Mouse (Mus musculus) heart, postnatal 25 days (tissue): Measurements from ENCODE around the gene Gng8. TPM values are rescaled to one million over a fixed set of nuclear protein-coding genes. Genes with fewer than 3 reads are reported as not detected.
A peak's percentile ranks its signal among the peaks of the same experiment; 100 is the strongest.

Source experiments
- DNase-seq: peaks from one replicate; pipeline ENCODE4 v3.0.0; 2022; ENCODE audit warnings: low spot score
- intact Hi-C: fragments of 180-260 bp; cut with DNase I; formaldehyde crosslinking; loops from one replicate; pipeline ENCODE4 v1.15.1; 2025
- total RNA-seq, 2 experiments: library from RNA; stranded (reverse); gene quantifications; 2 replicates each; pipeline ENCODE4 v1.2.3; 2021

Gng8 gene
- total RNA-seq, 2 experiments from 2014 or later: 0.45 to 0.86 TPM

GRCm38 (mm10) chr7:16904120-16904675, 12.6 kb downstream of the Gng8 start:
- DNase-seq: no peak
- intact Hi-C loops: no loop called here

GRCm38 (mm10) chr7:16905491-16906021, 14.0 kb downstream of the Gng8 start:
- DNase-seq: peak; percentile 55
- intact Hi-C loops: no loop called here

- intact Hi-C loops: no loop called here
- peak; percentile 74 for DNase-seq
Observed at GRCm38 (mm10) chr7:16906281-16906680, 14.7 kb downstream of the Gng8 start, which contains the start of gene Ptgir. Ptgir (plus strand) TSS chr7:16906490.

DNA sequence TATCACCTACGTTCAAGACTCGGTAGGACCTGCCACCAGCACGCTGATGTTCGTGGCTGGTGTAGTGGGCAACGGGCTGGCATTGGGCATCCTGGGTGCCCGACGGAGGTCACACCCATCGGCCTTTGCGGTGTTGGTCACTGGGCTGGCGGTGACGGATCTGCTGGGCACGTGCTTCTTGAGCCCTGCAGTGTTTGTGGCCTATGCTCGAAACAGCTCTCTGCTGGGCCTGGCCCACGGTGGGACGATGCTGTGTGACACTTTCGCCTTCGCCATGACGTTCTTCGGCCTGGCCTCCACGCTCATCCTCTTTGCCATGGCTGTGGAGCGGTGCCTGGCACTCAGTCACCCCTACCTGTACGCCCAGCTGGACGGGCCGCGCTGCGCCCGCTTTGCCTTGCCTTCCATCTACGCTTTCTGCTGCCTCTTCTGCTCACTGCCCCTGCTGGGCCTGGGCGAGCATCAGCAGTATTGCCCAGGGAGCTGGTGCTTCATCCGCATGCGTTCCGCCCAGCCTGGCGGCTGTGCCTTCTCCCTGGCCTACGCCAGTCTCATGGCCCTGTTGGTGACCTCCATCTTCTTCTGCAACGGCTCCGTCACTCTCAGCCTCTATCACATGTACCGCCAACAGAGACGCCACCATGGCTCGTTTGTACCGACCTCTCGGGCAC, 15.4 kb downstream of the Gng8 start:
- no peak for DNase-seq
- intact Hi-C loops: no loop called here

DNA sequence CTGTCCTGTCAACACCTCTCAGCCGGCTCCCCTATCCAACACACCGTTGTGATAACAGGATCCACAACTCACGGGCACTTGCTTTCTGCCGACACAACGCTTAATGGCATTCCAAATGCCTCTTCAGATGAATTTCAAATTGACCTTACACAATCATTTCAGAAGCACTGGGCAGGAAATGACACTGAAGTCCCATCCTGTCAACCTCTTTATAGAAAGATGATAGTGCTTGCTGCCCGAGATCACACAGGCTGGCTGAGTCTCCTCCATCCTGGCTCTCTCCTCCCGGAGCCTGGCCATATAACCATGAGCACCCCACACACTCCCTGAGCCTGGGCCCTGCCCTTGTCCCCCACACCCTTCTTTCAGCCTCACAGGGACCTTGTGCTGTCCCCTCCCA, 16.3 kb downstream of the Gng8 start:
- intact Hi-C loops: no loop called here
- DNase-seq: no peak

DNA sequence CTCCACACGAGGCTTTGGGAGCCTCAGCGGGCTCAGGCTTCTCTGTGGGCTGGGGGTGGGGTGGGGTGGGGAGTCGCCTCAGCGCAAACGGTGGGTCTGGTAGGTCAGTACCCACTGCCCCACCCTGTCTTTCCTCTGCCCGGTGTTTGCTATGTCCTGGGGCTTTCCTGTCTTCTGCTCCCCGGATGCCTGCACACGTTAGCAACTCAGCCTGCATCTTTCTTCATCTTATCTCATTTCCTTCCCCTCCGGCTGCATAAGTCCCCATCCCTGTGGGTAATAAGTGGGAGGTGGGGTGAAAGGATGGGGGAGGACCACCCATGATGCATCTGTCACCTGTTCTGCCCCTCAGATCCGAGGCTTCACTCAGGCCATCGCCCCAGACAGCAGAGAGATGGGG, 16.8 kb downstream of the Gng8 start:
- DNase-seq: no peak
- intact Hi-C loops: no loop called here

DNA sequence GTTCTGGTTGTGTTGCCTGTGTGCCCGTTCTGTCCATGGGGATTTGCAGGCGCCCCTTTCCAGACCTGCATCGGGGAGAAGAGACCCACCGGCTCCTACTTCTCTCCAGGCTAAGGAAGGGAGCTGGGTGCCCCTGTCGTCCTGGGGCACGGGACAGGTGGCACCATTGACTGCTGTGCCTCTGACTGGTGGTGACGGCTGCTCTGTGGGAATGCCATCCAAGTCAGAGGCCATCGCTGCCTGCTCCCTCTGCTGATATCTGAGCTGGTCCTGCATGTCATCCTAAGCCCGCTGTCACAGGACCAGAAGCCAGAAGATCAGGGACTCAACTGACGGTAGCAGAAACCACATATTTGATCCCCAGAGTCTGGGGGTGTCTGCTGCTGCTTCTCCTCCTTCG, 17.3 kb downstream of the Gng8 start:
- intact Hi-C loops: no loop called here
- no peak for DNase-seq

- DNase-seq: no peak
- intact Hi-C loops: no loop called here
Observed at GRCm38 (mm10) chr7:16909909-16910308, 18.3 kb downstream of the Gng8 start.

- no peak for DNase-seq
- intact Hi-C loops: loop anchor here (1.0 kb wide), 1 partner anchor 17 kb away; no protein-coding TSS in a partner anchor
Observed at GRCm38 (mm10) chr7:16911904-16912303, 20.3 kb downstream of the Gng8 start.

GRCm38 (mm10) chr7:16912360-16912759, 20.8 kb downstream of the Gng8 start:
- intact Hi-C loops: loop anchor here (1.0 kb wide), 1 partner anchor 17 kb away; no protein-coding TSS in a partner anchor
- DNase-seq: peak; percentile 60

- no peak for DNase-seq
Observed at GRCm38 (mm10) chr7:16913806-16914452, 22.3 kb downstream of the Gng8 start.

DNA sequence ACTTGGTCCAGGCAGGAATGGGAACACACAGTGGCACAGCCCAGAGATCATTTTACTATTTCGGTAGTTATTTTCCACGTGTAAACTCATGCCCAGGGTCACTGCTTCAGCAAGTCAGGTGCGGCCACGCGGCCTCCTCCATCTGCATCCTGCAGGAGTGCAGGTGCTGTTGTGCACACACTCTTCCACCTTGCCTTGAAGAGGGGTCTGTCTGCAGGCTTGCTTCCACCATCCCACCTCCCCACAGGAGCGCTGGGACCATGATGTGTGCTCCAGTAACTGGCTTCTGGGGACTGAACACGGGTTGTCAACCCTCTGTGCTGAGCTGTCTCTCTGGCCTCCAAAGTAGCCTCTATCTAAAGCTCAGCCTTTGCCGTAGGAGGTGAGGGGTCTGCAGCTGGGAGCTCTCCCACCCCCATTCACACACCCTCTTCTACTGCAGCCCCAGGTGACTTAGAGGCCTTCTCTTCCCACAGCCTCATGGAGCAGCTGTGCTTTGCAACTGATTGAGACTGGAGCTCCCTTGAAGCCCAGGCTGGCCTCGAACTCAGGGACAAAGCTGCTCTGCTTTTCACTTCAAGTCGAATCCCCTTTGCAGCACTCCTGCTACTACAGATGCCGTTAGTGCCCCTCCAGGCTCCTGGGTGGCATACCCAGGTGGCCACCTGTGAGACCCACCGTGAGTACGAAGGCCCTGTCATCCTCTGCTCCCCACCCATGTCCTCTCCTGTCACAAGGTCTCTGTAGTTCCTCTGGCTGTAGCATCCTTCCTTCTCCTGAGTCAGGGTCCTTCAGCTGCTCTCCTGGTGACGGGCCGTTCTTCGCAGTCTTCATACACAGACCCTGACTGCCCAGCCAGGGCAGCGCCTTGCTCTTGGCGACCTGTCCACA, 23.1 kb downstream of the Gng8 start:
- no peak for DNase-seq
- intact Hi-C loops: loop anchor here (2.0 kb wide), 1 partner anchor 42 kb away; no protein-coding TSS in a partner anchor

More at GRCm38 (mm10) chr7:16913806-16914452, 22.3 kb downstream of the Gng8 start:
- intact Hi-C loops: loop anchor here (2.0 kb wide), 1 partner anchor 41 kb away; no protein-coding TSS in a partner anchor

- intact Hi-C loops: loop anchor here (2.0 kb wide), 1 partner anchor 43 kb away; no protein-coding TSS in a partner anchor
- no peak for DNase-seq
Observed at GRCm38 (mm10) chr7:16915461-16916340, 24.1 kb downstream of the Gng8 start.

DNA sequence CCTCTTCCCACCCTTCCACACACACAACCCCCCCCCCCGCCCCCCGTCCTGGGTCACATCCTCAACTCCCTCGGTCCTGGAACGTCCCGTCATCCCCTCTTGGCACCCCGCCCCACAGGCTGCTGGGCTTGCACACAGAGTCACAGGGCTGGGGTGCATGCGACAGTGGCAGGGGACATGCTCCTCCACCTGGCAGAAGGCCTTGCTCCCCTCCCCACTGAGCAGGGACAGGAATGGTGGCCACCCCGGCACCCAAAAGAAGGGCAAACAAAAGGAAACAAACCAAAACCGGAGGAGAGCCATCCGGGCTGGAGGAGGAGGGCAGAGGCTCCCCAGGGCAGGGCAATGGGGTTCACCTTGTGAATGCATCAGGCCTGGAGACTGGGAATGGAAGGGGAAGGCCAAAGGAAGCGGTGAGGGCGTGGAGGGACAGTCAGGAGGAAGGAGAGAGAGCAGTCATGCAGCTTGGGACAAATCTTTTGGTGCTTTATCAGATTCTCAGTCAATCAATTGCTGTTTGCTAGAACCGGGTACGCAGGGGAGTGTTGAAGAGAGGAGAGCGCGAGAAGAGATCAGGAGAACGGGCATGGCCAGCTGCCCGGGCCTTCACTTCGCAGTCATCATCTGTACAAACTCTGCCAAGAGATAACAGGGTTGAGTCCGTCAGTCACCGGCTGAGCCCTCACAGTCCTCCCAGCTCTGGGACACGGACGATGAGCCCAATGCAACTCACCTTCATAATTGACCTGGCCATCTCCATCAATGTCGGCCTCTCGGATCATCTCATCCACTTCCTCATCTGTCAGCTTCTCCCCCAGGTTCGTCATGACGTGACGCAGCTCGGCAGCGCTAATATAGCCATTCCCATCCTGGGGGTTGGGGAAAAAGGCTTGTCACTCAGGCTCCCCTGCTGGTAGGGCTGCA, 25.0 kb downstream of the Gng8 start:
- DNase-seq: no peak
- intact Hi-C loops: no loop called here

DNA sequence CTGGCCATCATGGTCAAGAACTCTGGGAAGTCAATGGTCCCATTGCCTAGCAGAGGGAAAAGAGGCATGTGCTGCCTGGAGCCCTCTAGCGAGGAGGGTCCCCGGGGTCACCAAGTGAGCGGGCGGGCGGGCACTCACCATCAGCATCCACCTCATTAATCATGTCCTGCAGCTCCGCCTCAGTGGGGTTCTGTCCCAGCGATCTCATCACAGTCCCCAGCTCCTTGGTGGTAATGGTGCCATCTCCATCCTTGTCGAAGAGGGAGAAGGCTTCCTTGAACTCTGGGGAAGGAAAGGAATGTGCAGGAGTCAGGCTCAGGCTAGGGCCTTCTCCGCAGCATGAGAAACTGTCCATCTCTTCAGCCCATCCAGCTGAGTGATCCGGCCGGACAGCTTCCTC, 25.9 kb downstream of the Gng8 start:
- intact Hi-C loops: no loop called here
- no peak for DNase-seq

DNA sequence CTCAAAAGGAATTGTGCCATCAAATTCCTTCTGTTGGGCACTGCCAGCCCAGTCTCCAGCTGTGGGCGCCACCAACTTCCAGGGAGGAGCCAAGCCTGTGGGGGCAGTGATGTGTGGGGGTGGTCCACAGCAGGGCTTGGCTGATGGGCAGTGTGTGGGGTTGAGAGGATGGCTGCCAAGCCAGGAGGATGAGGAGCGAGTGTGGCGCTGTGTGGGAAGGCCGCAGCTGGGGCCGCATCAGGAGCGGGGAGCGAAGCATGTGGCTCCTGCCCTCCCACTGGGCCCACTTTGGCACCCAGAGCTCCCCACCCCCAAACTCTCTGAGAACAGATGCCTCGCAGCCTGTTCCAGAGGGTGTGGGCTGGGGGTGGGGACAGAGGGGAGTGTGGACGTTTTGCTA, 26.4 kb downstream of the Gng8 start:
- intact Hi-C loops: no loop called here
- no peak for DNase-seq

DNA sequence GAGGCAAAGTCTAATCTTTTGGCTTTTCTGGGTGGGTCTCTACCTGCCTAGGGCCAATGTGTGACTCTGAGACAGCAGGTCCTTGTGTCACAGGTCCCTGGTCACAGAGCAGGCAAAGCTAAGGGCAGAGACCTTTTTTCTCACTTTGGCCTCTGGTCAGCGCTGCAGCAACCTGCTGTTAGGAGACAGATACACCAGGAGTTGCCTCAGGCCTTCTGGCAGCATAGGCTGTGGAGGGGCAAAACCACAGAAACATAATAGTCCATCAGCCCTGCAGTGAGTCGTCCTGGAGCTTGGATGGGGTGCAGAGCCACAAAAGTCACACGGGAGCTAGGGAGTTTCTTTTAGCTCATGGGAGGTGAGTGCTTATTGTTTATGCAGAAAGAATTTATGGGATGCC, 27.1 kb downstream of the Gng8 start:
- intact Hi-C loops: no loop called here
- no peak for DNase-seq
